Mouse (Mus musculus) hematopoietic stem cell, adult 5-6 weeks (primary cell): ENCODE data around the gene Pik3cg. TPM values are rescaled to one million over a fixed set of nuclear protein-coding genes. Genes with fewer than 3 reads are reported as not detected.
"Not testable (repeated sequence)": the region's sequence is repeated elsewhere in the genome, so short reads cannot be mapped to it uniquely, and the experiment has no call there.

Experiments used
- ATAC-seq, 2 experiments: fragments of 125-278 bp in 1 of 2; replicated peaks in 1 of 2; 2 replicates each; pipeline ENCODE4 v1.8.0; 2016 to 2017; ENCODE audit warnings: inconsistent platforms in 2 of 2, mild to moderate bottlenecking in 2 of 2, moderate number of reproducible peaks in 2 of 2, low read depth in 1 of 2, moderate TSS enrichment in 1 of 2; ENCODE audit not compliant: low FRiP score in 2 of 2, poor library complexity in 2 of 2, severe bottlenecking in 2 of 2, insufficient read depth in 1 of 2, low TSS enrichment in 1 of 2
- total RNA-seq: library from RNA; stranded (forward); fragments of 172-1452, 232-1000 nt; gene quantifications from 2 replicates; pipeline ENCODE4 v1.2.3, GENCODE M21; 2017

Gene Pik3cg
- total RNA-seq: 53.0 and 68.8 TPM in 2 replicates

DNA sequence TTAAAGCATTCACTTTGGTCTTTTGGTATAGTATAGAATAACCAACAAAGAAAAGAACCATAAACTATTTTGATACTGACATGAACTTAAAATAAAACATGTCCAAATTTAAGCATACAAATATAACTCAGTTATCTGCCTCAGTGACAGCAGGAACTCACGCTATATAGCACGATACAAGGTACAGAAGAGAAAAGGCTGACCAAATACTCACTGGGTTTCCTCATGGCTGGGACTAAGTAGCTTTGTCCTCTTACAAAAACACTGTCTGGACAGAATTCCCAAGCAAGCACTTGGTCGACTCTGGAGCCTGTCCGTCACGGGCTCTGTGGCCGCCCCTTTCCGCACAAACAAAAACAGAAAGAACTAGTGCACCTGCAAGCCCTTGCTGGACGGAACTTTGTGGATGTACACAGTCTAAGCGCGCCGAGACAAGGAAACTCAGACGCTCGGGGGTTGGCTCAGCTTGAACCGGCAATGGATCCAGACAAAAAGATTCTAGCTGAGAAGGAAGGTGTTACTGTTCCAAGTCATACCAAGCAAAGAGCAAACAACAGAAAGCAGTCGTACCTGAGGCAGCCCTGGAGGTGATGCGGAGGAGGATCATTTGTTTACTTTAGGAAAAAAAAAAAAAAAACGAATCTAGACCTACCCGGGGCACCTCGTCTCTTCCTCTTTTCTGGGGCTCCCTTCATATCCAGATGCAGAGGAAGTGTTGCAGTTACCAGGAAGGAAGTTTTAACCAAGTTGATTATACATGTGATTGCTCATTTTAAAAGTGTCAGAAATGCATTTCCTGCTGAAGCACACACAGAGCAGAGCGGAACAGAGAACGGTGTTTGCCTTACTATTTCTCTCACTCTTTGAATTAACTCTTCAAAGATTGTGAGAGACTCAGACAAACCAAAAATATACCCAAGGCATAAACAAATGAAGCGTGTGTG lies at the start of gene Pik3cg:
Gene Pik3cg, minus strand, starts transcription at position 712 of the 944 bp plus-strand sequence.
- peak; percentile 86 to 89 for ATAC-seq

DNA sequence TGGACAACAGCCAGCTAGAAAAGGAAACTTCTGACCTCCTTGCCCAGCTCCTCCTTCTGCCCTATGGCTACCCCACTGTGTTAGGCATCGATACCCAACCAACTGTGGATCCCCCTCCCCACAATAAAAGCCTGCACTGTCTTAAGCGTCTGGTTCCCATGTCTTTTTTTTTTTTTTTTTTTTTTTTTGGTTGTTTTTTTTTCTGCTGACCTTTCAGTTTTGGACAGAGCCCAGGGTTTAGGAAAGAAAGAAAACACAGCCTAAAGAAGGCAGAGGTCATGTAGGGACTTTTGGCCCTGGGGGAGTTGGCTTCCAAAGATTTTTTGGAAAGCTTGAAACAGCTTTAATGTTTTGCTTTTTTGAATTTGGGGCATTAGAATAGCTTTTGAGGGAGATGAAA lies 40.0 kb upstream of the Pik3cg start:
- ATAC-seq: no peak

DNA sequence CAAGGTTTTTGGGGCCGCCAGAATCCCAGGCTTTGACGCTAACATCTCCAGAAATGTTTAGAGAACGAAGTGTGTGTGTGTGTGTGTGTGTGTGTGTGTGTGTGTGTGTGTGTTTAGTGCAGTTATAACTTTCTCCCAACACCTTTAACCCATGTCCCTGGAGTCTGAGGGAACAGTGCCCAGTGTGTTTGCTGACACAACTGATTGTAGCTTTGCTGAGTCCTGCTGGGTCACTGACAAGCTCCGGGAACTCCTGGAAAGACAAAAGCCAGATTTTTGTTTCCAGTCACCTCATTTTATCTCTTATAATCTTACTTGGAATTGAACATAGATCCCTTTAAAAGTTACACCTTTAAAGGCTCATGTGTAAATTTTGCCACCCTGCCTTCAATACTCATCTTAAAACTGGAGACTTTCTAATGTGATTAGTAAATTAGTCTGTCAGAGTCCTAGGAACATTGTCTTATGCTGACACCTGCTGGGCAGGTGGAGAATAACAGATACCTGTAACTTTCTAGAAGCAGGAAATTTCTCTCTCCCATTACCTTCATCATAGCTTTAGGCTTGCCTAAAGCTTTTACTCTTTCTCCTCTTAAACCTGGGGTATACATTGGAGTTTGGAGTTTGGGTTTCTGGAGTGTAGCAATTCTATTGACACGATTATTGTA lies 37.2 kb upstream of the Pik3cg start:
- 0 out of 4 replicates have a peak, but pooled peaks of 1 of the 2 experiments have one; percentile 41 for ATAC-seq

GRCm38 (mm10) chr12:32243586-32243985 lies 35.1 kb upstream of the Pik3cg start:
- no peak; a peak in 1 of 4 replicates for ATAC-seq

DNA sequence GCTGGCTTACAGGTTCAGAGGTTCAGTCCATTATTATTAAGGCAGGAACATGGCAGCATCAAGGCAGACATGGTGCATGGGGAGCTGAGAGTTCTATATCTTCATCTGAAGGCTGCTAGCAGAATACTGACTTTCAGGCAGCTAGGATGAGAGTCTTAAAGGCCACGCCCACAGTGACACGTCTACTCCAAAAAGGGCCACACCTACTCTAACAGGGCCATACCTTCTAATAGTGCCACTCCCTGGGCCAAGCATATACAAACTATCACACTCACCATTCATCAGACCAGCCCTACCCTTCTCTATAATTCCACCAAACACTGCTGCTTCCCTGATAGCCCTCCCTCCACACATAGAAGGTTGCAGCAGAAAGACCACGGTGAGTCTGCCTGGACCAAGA lies 30.7 kb upstream of the Pik3cg start:
- not testable (repeated sequence) for ATAC-seq

GRCm38 (mm10) chr12:32238433-32238832 lies 30.0 kb upstream of the Pik3cg start:
- ATAC-seq: no peak

DNA sequence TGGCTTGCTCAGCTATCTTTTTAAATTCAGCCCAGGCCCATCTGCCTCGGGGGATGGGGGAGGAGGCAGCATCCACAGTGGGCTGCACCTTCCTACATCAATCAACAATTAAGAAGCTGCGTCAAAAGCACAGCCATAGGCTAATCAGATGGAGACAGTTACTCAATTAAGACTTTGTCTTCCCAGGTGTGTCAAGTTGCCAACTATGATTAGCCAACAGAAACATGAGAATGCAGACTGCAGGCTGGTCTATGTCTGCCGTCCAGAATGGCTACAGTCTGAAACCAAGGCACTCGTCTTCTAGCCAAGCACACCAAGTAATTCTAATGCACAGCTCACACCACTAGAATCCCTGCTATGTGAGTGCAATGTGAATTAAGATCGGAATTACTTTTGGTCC lies 29.4 kb upstream of the Pik3cg start:
- no peak for ATAC-seq

DNA sequence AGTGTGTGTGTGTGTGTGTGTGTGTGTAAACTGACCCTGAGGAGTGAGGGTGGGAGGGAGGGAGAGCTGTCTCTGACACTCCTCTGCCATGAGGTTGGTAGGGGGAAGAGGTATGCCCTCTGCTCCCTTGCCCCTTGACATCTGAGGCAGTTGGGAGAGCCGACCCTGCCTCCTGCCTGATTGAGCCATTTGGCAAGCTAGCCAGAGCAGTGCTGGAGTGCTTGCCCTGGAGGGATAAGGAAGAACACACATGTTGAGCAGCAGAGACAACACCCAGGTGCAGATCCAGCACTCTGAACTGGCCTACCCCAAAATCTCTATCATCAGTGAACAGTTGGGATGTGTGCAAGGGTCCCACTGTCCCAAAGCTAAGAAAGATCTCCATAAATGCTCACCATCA lies 28.7 kb upstream of the Pik3cg start:
- ATAC-seq: no peak

DNA sequence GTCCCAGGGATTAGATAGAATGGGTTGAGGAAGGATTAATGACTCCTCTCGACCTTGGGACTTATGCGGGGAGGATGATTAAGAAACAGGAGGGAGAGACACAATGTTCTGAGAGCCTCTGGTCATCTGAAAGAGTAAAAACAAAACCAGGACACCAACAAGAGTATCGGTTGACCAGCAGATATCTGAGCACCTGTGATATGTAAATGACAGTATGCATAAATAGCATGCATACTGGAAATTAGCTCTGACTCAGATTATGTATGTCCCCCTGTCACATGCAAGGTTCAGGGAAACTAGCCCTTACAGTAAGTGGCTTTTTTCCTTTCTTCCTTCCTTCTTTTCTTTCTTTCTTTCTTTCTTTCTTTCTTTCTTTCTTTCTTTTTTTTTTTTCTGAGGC lies 28.0 kb upstream of the Pik3cg start:
- no peak for ATAC-seq

- no peak for ATAC-seq
Measured at GRCm38 (mm10) chr12:32233871-32234270, 25.4 kb upstream of the Pik3cg start.

- no peak for ATAC-seq
Measured at GRCm38 (mm10) chr12:32231398-32231797, 22.9 kb upstream of the Pik3cg start.

DNA sequence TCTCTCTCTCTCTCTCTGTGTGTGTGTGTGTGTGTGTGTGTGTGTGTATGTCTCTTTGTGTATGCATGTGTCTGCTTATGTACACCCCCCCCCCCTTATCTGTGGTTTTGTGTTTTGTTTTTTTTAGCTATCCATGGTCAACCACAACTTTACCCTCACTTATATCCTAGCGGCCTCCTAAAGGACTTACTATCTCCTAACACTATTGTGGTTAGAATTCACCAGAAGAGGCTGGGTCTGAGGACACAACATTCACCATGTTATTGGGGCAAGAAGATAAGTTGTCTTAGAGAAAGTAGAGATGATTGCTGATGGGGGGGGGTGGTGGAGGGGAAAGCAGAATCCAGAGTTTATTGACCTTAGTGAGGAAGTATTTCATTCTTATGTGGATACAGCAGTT lies 15.2 kb upstream of the Pik3cg start:
- ATAC-seq: no peak

GRCm38 (mm10) chr12:32222758-32223385 lies 14.4 kb upstream of the Pik3cg start:
- ATAC-seq: no peak

- no peak for ATAC-seq
Measured at GRCm38 (mm10) chr12:32220387-32220786, 11.9 kb upstream of the Pik3cg start.

DNA sequence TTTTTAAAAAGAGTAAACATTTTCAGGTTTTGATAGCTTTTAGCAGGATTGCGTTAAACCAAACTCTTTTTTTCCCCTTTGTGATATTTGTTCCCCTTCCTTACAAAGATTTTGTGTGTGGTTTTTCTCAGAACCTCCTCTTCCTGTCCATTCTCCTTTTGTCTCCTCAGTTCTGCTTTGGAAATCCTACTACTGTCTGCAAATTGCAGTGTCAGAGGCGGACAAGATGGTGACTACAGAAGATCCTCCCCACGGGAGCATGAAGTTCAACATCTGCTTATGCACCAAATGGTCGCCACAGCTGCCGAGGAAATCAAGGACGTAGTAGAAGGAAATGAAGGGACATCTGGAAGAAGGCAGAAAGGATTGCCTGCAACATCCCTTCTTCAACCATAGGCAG lies 6.7 kb upstream of the Pik3cg start:
- ATAC-seq: peak; percentile 59 to 71; a peak in 2 of 4 replicates

DNA sequence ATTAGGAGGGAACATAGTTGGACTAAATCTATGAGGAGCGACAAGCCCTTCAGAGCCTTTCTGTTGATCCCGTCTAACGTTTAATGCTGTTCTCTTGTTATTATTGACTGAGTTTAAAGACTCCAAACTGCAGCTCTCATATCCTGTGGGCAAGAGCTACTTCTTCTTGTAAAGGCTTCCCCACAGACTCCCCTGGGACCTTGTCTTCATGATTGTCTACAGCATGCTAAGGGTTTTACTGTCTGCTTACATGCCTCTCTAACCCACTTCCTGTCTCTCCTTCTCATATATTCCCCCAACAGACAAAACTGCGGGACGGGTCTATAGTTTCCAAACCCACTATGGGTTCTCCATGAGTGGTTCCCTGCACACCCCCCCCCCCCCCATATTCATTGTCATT lies 4.2 kb upstream of the Pik3cg start:
- ATAC-seq: no peak

DNA sequence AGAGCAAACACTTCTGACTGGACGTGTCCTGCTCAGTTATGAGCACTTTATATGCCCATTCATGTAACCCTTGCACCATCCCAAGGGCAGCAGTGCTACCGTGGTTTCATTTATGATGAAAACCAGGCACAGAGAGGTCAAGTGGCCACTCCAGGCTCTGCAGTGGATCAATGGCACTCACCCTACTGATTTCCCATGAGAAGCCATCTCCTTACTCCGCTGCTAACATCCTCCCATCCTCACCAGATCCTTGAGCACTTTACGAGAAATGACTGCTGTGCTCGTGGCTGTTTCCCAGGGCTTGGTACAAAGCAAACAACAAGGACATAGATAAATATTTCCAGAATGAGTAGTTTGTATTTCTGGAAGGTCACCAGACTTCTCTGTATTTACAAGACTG lies 3.7 kb upstream of the Pik3cg start:
- ATAC-seq: no peak

DNA sequence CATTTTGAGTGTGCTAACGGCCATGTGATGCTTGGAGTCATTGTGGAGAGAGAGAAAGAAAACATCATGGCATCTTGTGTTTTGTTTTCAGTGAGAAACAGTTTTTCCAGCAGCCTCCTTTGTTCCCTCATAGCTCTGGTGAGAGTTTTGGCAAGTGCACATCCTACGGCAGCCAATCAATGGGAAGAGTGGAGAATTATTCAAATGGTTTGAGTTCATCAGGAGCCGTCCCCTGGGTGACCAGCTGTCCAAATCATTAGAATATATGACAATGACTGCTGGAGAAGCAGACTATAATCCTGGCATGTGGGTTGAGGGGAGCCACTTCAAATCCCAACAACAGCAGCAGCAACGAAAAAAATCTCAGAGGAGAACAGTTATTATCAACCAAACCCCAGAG lies 2.8 kb upstream of the Pik3cg start:
- ATAC-seq: no peak
